ENCODE assay signal across 10 mouse cellular contexts in genomic region chr6:143260560-143261288, GRCm38 (mm10).
DNase-seq lines count a peak whose midpoint lies in the region; ATAC-seq and TF ChIP-seq lines count a peak whose summit lies in the region.
"Had no signal": no experiment of that assay in that cellular context is flagged by ENCODE, and none has a peak within 500 bp of the region (broad histone marks: within the 10 kb centered on the region; RNA-seq: fewer than 3 reads in every experiment).

No protein-coding gene starts in this region.

- intact Hi-C loops in heart, postnatal 25 days (cut with DNase I) = no loop called here

- no peak overlapping the region for H3K27ac ChIP-seq in kidney, embryonic 16.5 days (ENCODE audit: low read length)
- H3K27ac ChIP-seq in kidney, adult 2 months (ENCODE audit: insufficient read depth, low read depth, low read length) = no peak overlapping the region
- H3K27ac ChIP-seq in forebrain, embryonic 11.5 days (ENCODE audit: low read depth, low read length) = peak overlapping the region; percentile 44
- peak overlapping the region; percentile 40 for H3K27ac ChIP-seq in hindbrain, embryonic 15.5 days (replicated peaks)
- no peak overlapping the region for H3K27ac ChIP-seq in neural tube, embryonic 12.5 days
- H3K27ac ChIP-seq: macrophage had no signal

- DNase-seq in kidney, adult 2 months = no peak
- DNase-seq in forebrain, embryonic 11.5 days (ENCODE audit: low spot score) = peak; percentile 64
- no peak for DNase-seq in adrenal gland, adult 18-20 months (ENCODE audit: low spot score in 2 of 2)
- no peak for DNase-seq in heart, postnatal 25 days (ENCODE audit: low spot score)
- DNase-seq: layer of hippocampus, adult 9-11 months had no signal

- H3K9me3 ChIP-seq in kidney, embryonic 16.5 days (ENCODE audit: low read length) = no peaks in the 10 kb centered on the region
- no peaks in the 10 kb centered on the region for H3K9me3 ChIP-seq in forebrain, embryonic 11.5 days (ENCODE audit: control insufficient read depth, low read length)
- no peaks in the 10 kb centered on the region for H3K9me3 ChIP-seq in hindbrain, embryonic 15.5 days
- no peaks in the 10 kb centered on the region for H3K9me3 ChIP-seq in neural tube, embryonic 12.5 days

- TF ChIP-seq POLR2A in kidney, adult 2 months (IDR thresholded peaks at IDR 0.05; ENCODE audit: low read depth, low read length) = no peak

- H3K27me3 ChIP-seq in kidney, embryonic 16.5 days (ENCODE audit: insufficient read depth, low read length) = peaks cover 16% of the 10 kb centered on the region
- no peaks in the 10 kb centered on the region for H3K27me3 ChIP-seq in kidney, adult 2 months (replicated peaks; ENCODE audit: control insufficient read depth, insufficient read depth, low read length)
- H3K27me3 ChIP-seq in forebrain, embryonic 11.5 days (ENCODE audit: control insufficient read depth, insufficient read depth, low read length) = no peaks in the 10 kb centered on the region; the same call in 1 of the 2 replicates
- no peaks in the 10 kb centered on the region for H3K27me3 ChIP-seq in hindbrain, embryonic 15.5 days
- H3K27me3 ChIP-seq in neural tube, embryonic 12.5 days (replicated peaks) = no peaks in the 10 kb centered on the region

- H3K4me1 ChIP-seq in kidney, embryonic 16.5 days (ENCODE audit: insufficient read depth, low read length) = peaks cover 22% of the 10 kb centered on the region
- no peaks in the 10 kb centered on the region for H3K4me1 ChIP-seq in kidney, adult 2 months (ENCODE audit: control insufficient read depth, insufficient read depth, low read length)
- peaks cover 15% of the 10 kb centered on the region for H3K4me1 ChIP-seq in forebrain, embryonic 11.5 days (replicated peaks; ENCODE audit: control insufficient read depth, insufficient read depth, low read length)
- peaks cover 32% of the 10 kb centered on the region for H3K4me1 ChIP-seq in hindbrain, embryonic 15.5 days (replicated peaks)
- H3K4me1 ChIP-seq in neural tube, embryonic 12.5 days = peaks cover 27% of the 10 kb centered on the region

- H3K9ac ChIP-seq in kidney, embryonic 16.5 days (replicated peaks; ENCODE audit: low read length) = no peak overlapping the region
- no peak overlapping the region for H3K9ac ChIP-seq in forebrain, embryonic 11.5 days (ENCODE audit: low read length)
- H3K9ac ChIP-seq in hindbrain, embryonic 15.5 days = no peak overlapping the region
- H3K9ac ChIP-seq in neural tube, embryonic 12.5 days = no peak overlapping the region

- H3K36me3 ChIP-seq in kidney, embryonic 16.5 days (ENCODE audit: insufficient read depth, low read length) = no peaks in the 10 kb centered on the region
- H3K36me3 ChIP-seq in kidney, adult 2 months (ENCODE audit: control insufficient read depth, insufficient read depth, low read length) = no peaks in the 10 kb centered on the region
- no peaks in the 10 kb centered on the region for H3K36me3 ChIP-seq in forebrain, embryonic 11.5 days (ENCODE audit: control insufficient read depth, insufficient read depth, low read length)
- no peaks in the 10 kb centered on the region for H3K36me3 ChIP-seq in hindbrain, embryonic 15.5 days
- no peaks in the 10 kb centered on the region for H3K36me3 ChIP-seq in neural tube, embryonic 12.5 days

- no peak for TF ChIP-seq CTCF in kidney, adult 2 months (conservative IDR thresholded peaks at IDR 0.05; ENCODE audit: insufficient read depth, insufficient read length, low read depth, low read length)

- H3K4me3 ChIP-seq in kidney, embryonic 16.5 days (ENCODE audit: low read length) = no peak overlapping the region; the same call in 1 of the 2 replicates
- no peak overlapping the region for H3K4me3 ChIP-seq in kidney, adult 2 months (ENCODE audit: insufficient read depth, low read depth, low read length)
- 0 out of 2 replicates have a peak overlapping the region, but pooled peaks have one; percentile 0 for H3K4me3 ChIP-seq in forebrain, embryonic 11.5 days (ENCODE audit: low read depth, low read length)
- 0 out of 2 replicates have a peak overlapping the region, but pooled peaks have one; percentile 7 for H3K4me3 ChIP-seq in hindbrain, embryonic 15.5 days
- H3K4me3 ChIP-seq in neural tube, embryonic 12.5 days = no peak overlapping the region

- peak; percentile 23; the same call in 1 of the 2 replicates for ATAC-seq in kidney, embryonic 16.5 days (ENCODE audit: low FRiP score, low TSS enrichment)
- peak; percentile 72 for ATAC-seq in forebrain, embryonic 11.5 days (replicated peaks; ENCODE audit: low FRiP score)
- peak; percentile 21; the same call in 1 of the 2 replicates for ATAC-seq in hindbrain, embryonic 15.5 days (ENCODE audit: low FRiP score, low read depth)
- peak; percentile 46; the same call in 1 of the 2 replicates for ATAC-seq in neural tube, embryonic 12.5 days (ENCODE audit: low FRiP score, low read depth)
- ATAC-seq in cerebellum, adult (ENCODE audit: insufficient number of reproducible peaks, low FRiP score, low TSS enrichment) = no peak

- 40% methylated on average over 14 of the region's 14 CpGs for whole genome bisulfite sequencing in kidney, embryonic 16.5 days
- 30% methylated on average over 14 of the region's 14 CpGs for WGBS in kidney, adult 2 months
- 27% methylated on average over 14 of the region's 14 CpGs for WGBS in forebrain, embryonic 11.5 days
- 25% methylated on average over 14 of the region's 14 CpGs for WGBS in hindbrain, embryonic 15.5 days
- 31% methylated on average over 14 of the region's 14 CpGs for WGBS in neural tube, embryonic 12.5 days

- H3K4me2 ChIP-seq in kidney, embryonic 16.5 days (replicated peaks; ENCODE audit: low read depth, low read length) = peak overlapping the region; percentile 32
- H3K4me2 ChIP-seq in forebrain, embryonic 11.5 days (ENCODE audit: low read depth, low read length, severe bottlenecking) = peak overlapping the region; percentile 32; the same call in 1 of the 2 replicates
- H3K4me2 ChIP-seq in hindbrain, embryonic 15.5 days = peak overlapping the region; percentile 49
- peak overlapping the region; percentile 52 for H3K4me2 ChIP-seq in neural tube, embryonic 12.5 days (replicated peaks)

Comparison
In these comparisons a context has a peak if more than half of its experiments do, and no peak if none do; other contexts are left out.
1. H3K27ac ChIP-seq: peak in forebrain, embryonic 11.5 days (single experiment) and hindbrain, embryonic 15.5 days (single experiment); none in kidney, embryonic 16.5 days (single experiment), kidney, adult 2 months (single experiment) and neural tube, embryonic 12.5 days (single experiment).
2. H3K4me3 ChIP-seq: peak in forebrain, embryonic 11.5 days (single experiment) and hindbrain, embryonic 15.5 days (single experiment); none in kidney, embryonic 16.5 days (single experiment), kidney, adult 2 months (single experiment) and neural tube, embryonic 12.5 days (single experiment).
3. Peak in every context shown above with its lines, with median percentiles within 50 percentile points of each other: H3K4me2 ChIP-seq.